Mouse (Mus musculus) hindbrain, embryonic 11.5 days (tissue): ENCODE data around the gene Mpp2. TPM values are rescaled to one million over a fixed set of nuclear protein-coding genes. Genes with fewer than 3 reads are reported as not detected.

Source experiments
- ATAC-seq: fragments of 200-750 bp; cut with Nextera tagmentation; 2 replicates; pipeline ENCODE4 v1.8.0; 2017; ENCODE audit warnings: mild to moderate bottlenecking, moderate TSS enrichment, moderate library complexity; ENCODE audit not compliant: low FRiP score
- DNase-seq: peaks from one replicate; pipeline ENCODE4 v3.0.0-alpha.2; 2015; ENCODE audit warnings: low spot score
- H3K27ac ChIP-seq: fragments of 300-500 bp; sonication (generic); 2 replicates; pipeline ENCODE4 v1.5.1; 2014; ENCODE audit warnings: mild to moderate bottlenecking, low read depth, low read length
- H3K27me3 ChIP-seq: fragments of 300-500 bp; sonication (generic); 2 replicates; pipeline ENCODE4 v1.6.1; 2014; ENCODE audit warnings: mild to moderate bottlenecking, low read length, moderate library complexity, mixed read lengths; ENCODE audit not compliant: control insufficient read depth, insufficient read depth
- H3K36me3 ChIP-seq: fragments of 300-500 bp; sonication (generic); 2 replicates; pipeline ENCODE4 v1.6.1; 2014; ENCODE audit warnings: mild to moderate bottlenecking, low read length, moderate library complexity, mixed read lengths; ENCODE audit not compliant: control insufficient read depth, insufficient read depth
- H3K4me1 ChIP-seq: fragments of 300-500 bp; sonication (generic); replicated peaks from 2 replicates; pipeline ENCODE4 v1.6.1; 2014; ENCODE audit warnings: low read length, mixed read lengths; ENCODE audit not compliant: control insufficient read depth, insufficient read depth
- H3K4me2 ChIP-seq: fragments of 300-500 bp; sonication (generic); replicated peaks from 2 replicates; pipeline ENCODE4 v1.6.1; 2014; ENCODE audit warnings: mild to moderate bottlenecking, low read depth, low read length
- H3K4me3 ChIP-seq: fragments of 300-500 bp; sonication (generic); 2 replicates; pipeline ENCODE4 v1.5.1; 2014; ENCODE audit warnings: low read depth, low read length
- H3K9ac ChIP-seq: fragments of 300-500 bp; sonication (generic); 2 replicates; pipeline ENCODE4 v1.6.1; 2014; ENCODE audit warnings: low read depth, low read length
- H3K9me3 ChIP-seq: fragments of 300-500 bp; sonication (generic); 2 replicates; pipeline ENCODE4 v1.6.1; 2016; ENCODE audit warnings: low read length; ENCODE audit not compliant: control insufficient read depth
- WGBS: fragments of 180-500 bp; shearing (Covaris S2); extraction: QIAGEN DNeasy Blood & Tissue Kit; methylation state at CpG from one replicate; pipeline ENCODE4 v1.1.7; 2014; 5-methylcytosine and 5-hydroxymethylcytosine counted together
- polyA plus RNA-seq: library from polyadenylated mRNA; unstranded; fragments of >200 nt; fragmentation: Nextera tagmentation; extraction: Ambion mirVana; gene quantifications from 2 replicates; pipeline ENCODE4 v1.2.1, GENCODE M21; 2014

Mpp2 gene
- polyA plus RNA-seq, 1 experiment from 2014 or later = 11.7 TPM

DNA sequence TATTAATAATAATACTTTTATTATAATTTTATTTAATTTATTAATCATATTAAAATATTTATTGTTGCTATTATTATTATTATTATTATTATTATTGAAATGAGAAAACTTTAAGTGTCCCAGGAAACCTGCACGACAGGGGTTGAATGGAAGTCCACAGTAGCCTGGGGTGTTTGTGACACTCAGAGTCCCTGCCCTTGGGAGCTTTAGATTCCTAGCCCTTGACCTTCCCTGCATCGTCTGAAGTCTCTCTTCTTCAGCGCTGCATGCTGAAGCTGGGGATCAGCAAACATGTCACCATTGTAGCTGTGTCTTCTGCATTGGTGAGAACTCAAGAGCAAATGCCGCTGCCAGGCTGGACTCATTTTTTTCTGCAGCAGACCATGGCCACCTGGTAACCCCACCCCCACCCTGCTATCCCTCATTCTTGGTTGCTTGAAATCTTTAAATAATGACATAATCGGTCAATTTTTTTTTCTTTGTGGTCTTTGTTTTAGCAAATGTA is 52.8 kb downstream of the Mpp2 start:
- WGBS = 74% methylated on average over 5 of the region's 5 CpGs

DNA sequence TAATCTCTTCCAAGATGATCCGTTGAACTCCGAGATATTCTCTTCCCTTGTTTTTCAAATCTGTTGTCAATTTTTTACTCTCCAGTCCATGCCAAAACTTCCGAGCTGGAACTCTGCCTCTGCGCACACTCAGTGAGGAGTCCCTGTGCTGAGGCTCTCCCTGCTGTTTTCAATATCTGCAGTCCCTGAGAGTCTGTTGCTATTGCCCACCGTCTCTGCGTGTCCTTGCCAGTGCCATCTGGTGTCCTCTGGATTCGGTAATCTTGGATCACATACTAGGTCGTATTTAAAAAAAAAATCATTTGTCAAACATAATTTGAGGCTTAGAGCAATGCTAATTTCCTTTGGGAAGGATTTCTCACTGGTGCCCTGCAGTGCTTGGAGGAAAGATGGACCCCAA is 53.4 kb downstream of the Mpp2 start:
- Histone ChIP-seq H3K27me3 (no peaks in the 10 kb centered on the region), H3K4me2 (no peak overlapping the region), H3K4me1 (no peaks in the 10 kb centered on the region), H3K9me3 (no peaks in the 10 kb centered on the region), H3K4me3 (no peak overlapping the region), H3K36me3 (no peaks in the 10 kb centered on the region), H3K27ac (no peak overlapping the region), H3K9ac (no peak overlapping the region)
- no peak for DNase-seq
- ATAC-seq = no peak
- 75% methylated on average over 8 of the region's 8 CpGs for WGBS

More for the DNA sequence above, 52.8 kb downstream of the Mpp2 start:
- H3K27me3 ChIP-seq = no peaks in the 10 kb centered on the region
- H3K4me1 ChIP-seq = no peaks in the 10 kb centered on the region
- no peaks in the 10 kb centered on the region for H3K9me3 ChIP-seq
- H3K4me2 ChIP-seq = no peak overlapping the region
- no peak overlapping the region for H3K9ac ChIP-seq
- ATAC-seq (no peak), DNase-seq (no peak)
- no peak overlapping the region for H3K27ac ChIP-seq
- H3K36me3 ChIP-seq = no peaks in the 10 kb centered on the region
- H3K4me3 ChIP-seq = no peak overlapping the region

GRCm38 (mm10) chr11:102033055-102033591 is 55.2 kb downstream of the Mpp2 start:
- Histone ChIP-seq H3K27ac (no peak overlapping the region), H3K36me3 (no peaks in the 10 kb centered on the region), H3K27me3 (no peaks in the 10 kb centered on the region), H3K4me3 (no peak overlapping the region), H3K9ac (no peak overlapping the region), H3K4me2 (no peak overlapping the region), H3K9me3 (no peaks in the 10 kb centered on the region), H3K4me1 (no peaks in the 10 kb centered on the region)
- ATAC-seq (no peak), DNase-seq (no peak)
- WGBS = 92% methylated on average over 12 of the region's 12 CpGs

GRCm38 (mm10) chr11:102031149-102031548 is 57.2 kb downstream of the Mpp2 start:
- Histone ChIP-seq H3K4me3 (no peak overlapping the region), H3K36me3 (no peaks in the 10 kb centered on the region), H3K9me3 (no peaks in the 10 kb centered on the region), H3K27ac (no peak overlapping the region), H3K9ac (no peak overlapping the region), H3K4me1 (peaks cover 4% of the 10 kb centered on the region; the same call in 1 of the 2 replicates), H3K27me3 (no peaks in the 10 kb centered on the region), H3K4me2 (no peak overlapping the region)
- DNase-seq = no peak
- ATAC-seq = no peak
- WGBS = 86% methylated on average over 7 of the region's 7 CpGs

DNA sequence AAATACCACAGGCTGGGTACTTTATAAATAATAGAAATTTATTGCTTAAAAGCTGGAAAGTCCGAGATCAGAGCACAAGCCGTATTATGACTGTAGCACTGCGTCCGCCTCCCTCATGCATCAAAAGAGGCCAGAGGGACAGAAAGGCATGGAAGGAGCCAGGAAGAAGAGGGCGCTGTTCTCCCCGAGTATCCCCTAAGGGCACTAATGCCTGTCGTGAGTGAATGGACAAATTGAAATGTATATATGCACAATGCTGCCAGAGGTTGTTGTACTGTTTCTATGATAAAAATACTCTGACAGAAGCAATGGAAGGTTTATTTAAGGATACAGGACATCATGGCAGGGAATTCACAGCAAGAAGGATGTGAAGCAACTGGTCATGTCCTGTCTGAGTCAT is 58.3 kb downstream of the Mpp2 start:
- H3K27ac ChIP-seq = no peak overlapping the region
- H3K9me3 ChIP-seq = no peaks in the 10 kb centered on the region
- H3K27me3 ChIP-seq = no peaks in the 10 kb centered on the region; the same call in 1 of the 2 replicates
- DNase-seq = no peak
- H3K36me3 ChIP-seq = no peaks in the 10 kb centered on the region
- WGBS = 32% methylated on average over 7 of the region's 7 CpGs
- H3K9ac ChIP-seq = no peak overlapping the region
- H3K4me3 ChIP-seq = no peak overlapping the region
- peaks cover 11% of the 10 kb centered on the region for H3K4me1 ChIP-seq
- no peak for ATAC-seq
- H3K4me2 ChIP-seq = no peak overlapping the region

- no peak for DNase-seq
- Histone ChIP-seq H3K4me2 (no peak overlapping the region), H3K4me3 (no peak overlapping the region), H3K27ac (no peak overlapping the region), H3K9me3 (no peaks in the 10 kb centered on the region), H3K27me3 (no peaks in the 10 kb centered on the region; the same call in 1 of the 2 replicates), H3K36me3 (no peaks in the 10 kb centered on the region), H3K4me1 (peaks cover 11% of the 10 kb centered on the region), H3K9ac (no peak overlapping the region)
- no peak for ATAC-seq
- 93% methylated on average over 4 of the region's 4 CpGs for WGBS
Measured at GRCm38 (mm10) chr11:102029304-102029703, 59.0 kb downstream of the Mpp2 start.

GRCm38 (mm10) chr11:102028087-102028816 is 60.1 kb downstream of the Mpp2 start, which contains the start of gene Mpp3:
Gene Mpp3, minus strand, starts transcription at chr11:102028461.
- Histone ChIP-seq H3K27me3 (no peaks in the 10 kb centered on the region; the same call in 1 of the 2 replicates), H3K4me3 (peak within 1 kb of the TSS; percentile 68), H3K27ac (peak within 1 kb of the TSS; percentile 93), H3K4me1 (peaks cover 11% of the 10 kb centered on the region), H3K4me2 (peak within 1 kb of the TSS; percentile 92), H3K36me3 (no peaks in the 10 kb centered on the region), H3K9me3 (no peaks in the 10 kb centered on the region), H3K9ac (peak within 1 kb of the TSS; percentile 79; the same call in 1 of the 2 replicates)
- 69% methylated on average over 6 of the region's 6 CpGs for WGBS
- ATAC-seq (no peak), DNase-seq (no peak)

GRCm38 (mm10) chr11:102027361-102028017 is 60.8 kb downstream of the Mpp2 start:
- H3K9ac ChIP-seq = peak overlapping the region; percentile 79; the same call in 1 of the 2 replicates
- H3K27ac ChIP-seq = peak overlapping the region; percentile 93
- peak; percentile 48 for DNase-seq

More at GRCm38 (mm10) chr11:102027361-102028017, 60.8 kb downstream of the Mpp2 start:
- Histone ChIP-seq H3K4me1 (peaks cover 11% of the 10 kb centered on the region), H3K36me3 (no peaks in the 10 kb centered on the region), H3K27me3 (no peaks in the 10 kb centered on the region; the same call in 1 of the 2 replicates), H3K9me3 (no peaks in the 10 kb centered on the region), H3K4me2 (peak overlapping the region; percentile 92), H3K4me3 (peak overlapping the region; percentile 68)
- WGBS = 4% methylated on average over 12 of the region's 12 CpGs
- peak; percentile 29; the same call in 1 of the 2 replicates for ATAC-seq
